Mouse (Mus musculus) G1E (cell line): ENCODE results near the gene Sun1. TPM values are rescaled to one million over a fixed set of nuclear protein-coding genes. Genes with fewer than 3 reads are reported as not detected.

Source experiments
- ATAC-seq: 2 replicates; pipeline ENCODE4 v1.8.0; 2016; ENCODE audit warnings: mild to moderate bottlenecking; ENCODE audit not compliant: insufficient number of reproducible peaks, poor library complexity, low FRiP score, severe bottlenecking; ENCODE audit errors: extremely low read depth
- DNase-seq: peaks from one replicate; pipeline ENCODE4 v3.0.0; 2012; ENCODE audit warnings: low spot score
- H3K27me3 ChIP-seq: 2 replicates; pipeline ENCODE4 v1.6.1; 2012; ENCODE audit warnings: mild to moderate bottlenecking, low read length, inconsistent platforms; ENCODE audit not compliant: insufficient read depth
- H3K36me3 ChIP-seq: replicated peaks from 2 replicates; pipeline ENCODE3; 2012; ENCODE audit warnings: mild to moderate bottlenecking, inconsistent platforms
- H3K4me1 ChIP-seq: 2 replicates; pipeline ENCODE4 v1.6.1; 2012; ENCODE audit warnings: low read depth, low read length, inconsistent platforms, mixed read lengths; ENCODE audit not compliant: insufficient read depth
- H3K4me3 ChIP-seq: 2 replicates; pipeline ENCODE4 v1.5.1; 2012; ENCODE audit warnings: low read depth, mild to moderate bottlenecking, inconsistent platforms, low read length, moderate library complexity, mixed read lengths
- H3K9me3 ChIP-seq: replicated peaks from 2 replicates; pipeline ENCODE4 v1.6.1; 2012; ENCODE audit warnings: inconsistent platforms
- CTCF ChIP-seq: IDR thresholded peaks from 2 replicates; pipeline ENCODE4 v1.5.1; 2012; ENCODE audit warnings: low read depth, low read length, inconsistent platforms, mixed read lengths
- GATA1 ChIP-seq: IDR thresholded peaks from 2 replicates; pipeline ENCODE4 v1.6.1; 2012; ENCODE audit warnings: borderline replicate concordance, low read length, inconsistent platforms, mixed read lengths
- GATA2 ChIP-seq: IDR thresholded peaks from 2 replicates; pipeline ENCODE4 v1.6.1; 2012; ENCODE audit warnings: low read depth, low read length, inconsistent platforms, borderline replicate concordance
- POLR2AphosphoS5 ChIP-seq: IDR thresholded peaks from 2 replicates; pipeline ENCODE4 v1.6.1; 2012; ENCODE audit warnings: low read depth, low read length, inconsistent platforms; ENCODE audit not compliant: insufficient replicate concordance
- TAL1 ChIP-seq: conservative IDR thresholded peaks from 2 replicates; pipeline ENCODE4 v1.6.1; 2012; ENCODE audit warnings: low read depth, low read length, inconsistent platforms, mixed read lengths
- polyA plus RNA-seq: library from polyadenylated mRNA; stranded (reverse); fragments of >175 nt; gene quantifications from 2 replicates; pipeline ENCODE4 v1.2.3, GENCODE M21; 2012
- total RNA-seq, 2 experiments: library from RNA; stranded (forward) in 1 of 2; stranded (reverse) in 1 of 2; fragments of 200-1000 nt in 1 of 2; fragments of >200 nt in 1 of 2; fragmentation: Nextera tagmentation in 1 of 2; gene quantifications; 2 replicates each; pipeline ENCODE4 v1.2.3; 2014 to 2017

Gene Sun1
- total and polyA plus RNA-seq, 3 experiments = 11.8 to 61.2 (median 45.7) TPM

DNA sequence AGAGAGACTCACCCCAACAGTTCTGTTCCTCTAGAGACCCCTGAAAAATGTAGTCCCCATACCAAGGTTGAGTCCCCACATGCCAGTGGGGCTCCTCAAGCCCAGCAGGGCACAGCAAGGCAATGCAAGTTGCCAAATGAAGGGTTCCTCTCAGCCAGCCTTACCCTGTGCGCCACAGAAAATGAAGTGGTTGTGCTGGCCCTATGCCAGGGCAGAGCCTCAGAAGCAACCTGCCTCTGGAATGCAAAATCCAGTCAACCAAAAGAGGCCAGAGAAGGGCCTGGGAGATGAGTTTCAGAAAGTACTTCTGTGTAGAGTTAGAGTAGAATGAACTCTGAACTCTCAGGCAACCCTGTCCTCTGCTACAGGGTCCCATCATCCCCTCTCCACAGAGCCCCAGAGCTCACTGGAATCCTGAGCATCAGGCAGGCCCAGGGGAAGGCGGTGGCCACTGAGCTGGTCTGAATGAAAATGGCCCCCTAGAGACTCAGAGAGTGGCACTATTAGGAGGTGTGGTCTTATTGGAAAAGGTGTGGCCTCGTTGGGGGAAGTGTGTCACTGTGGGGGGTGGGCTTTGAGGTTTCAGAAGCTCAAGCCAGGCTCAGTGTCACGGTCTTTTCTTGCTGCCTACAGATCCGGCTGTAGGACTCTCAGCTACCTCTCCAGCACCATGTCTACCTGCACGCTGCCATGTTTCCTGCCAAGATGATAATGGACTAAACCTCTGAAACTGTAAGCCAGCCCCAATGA is 91.5 kb downstream of the Sun1 start:
- TF ChIP-seq POLR2AphosphoS5 (no peak), CTCF (no peak), TAL1 (no peak), GATA1 (no peak), GATA2 (no peak)

DNA sequence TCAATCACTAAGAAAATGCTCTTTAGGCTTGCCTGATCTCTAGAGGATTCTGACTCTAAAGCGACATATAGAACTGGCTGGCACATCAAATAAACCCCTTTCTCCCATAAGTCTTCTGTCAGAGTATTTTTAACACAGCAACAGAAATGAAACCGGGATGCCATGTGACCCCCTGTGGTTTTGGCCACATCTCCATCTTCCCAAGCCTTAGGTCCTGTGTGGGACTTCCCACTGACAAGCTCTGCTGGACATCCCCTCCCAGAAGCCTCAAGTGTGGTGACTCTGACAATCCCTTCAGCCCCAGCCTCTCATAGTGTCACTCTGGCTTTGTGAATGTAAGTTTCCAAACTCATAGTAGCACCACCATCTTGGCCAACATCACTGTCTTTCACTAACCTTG is 93.7 kb downstream of the Sun1 start:
- peaks cover 5% of the 10 kb centered on the region for H3K9me3 ChIP-seq
- DNase-seq (no peak), ATAC-seq (no peak)
- peaks cover 35% of the 10 kb centered on the region for H3K4me1 ChIP-seq
- peaks cover 40% of the 10 kb centered on the region for H3K27me3 ChIP-seq
- H3K4me3 ChIP-seq = no peak overlapping the region
- TF ChIP-seq POLR2AphosphoS5 (no peak), TAL1 (no peak), GATA1 (no peak), GATA2 (no peak), CTCF (no peak)
- no peaks in the 10 kb centered on the region for H3K36me3 ChIP-seq

More for the DNA sequence above, 91.5 kb downstream of the Sun1 start:
- DNase-seq (no peak), ATAC-seq (no peak)
- Histone ChIP-seq H3K36me3 (no peaks in the 10 kb centered on the region), H3K4me1 (peaks cover 36% of the 10 kb centered on the region), H3K27me3 (peaks cover 31% of the 10 kb centered on the region), H3K9me3 (peaks cover 5% of the 10 kb centered on the region), H3K4me3 (no peak overlapping the region)

DNA sequence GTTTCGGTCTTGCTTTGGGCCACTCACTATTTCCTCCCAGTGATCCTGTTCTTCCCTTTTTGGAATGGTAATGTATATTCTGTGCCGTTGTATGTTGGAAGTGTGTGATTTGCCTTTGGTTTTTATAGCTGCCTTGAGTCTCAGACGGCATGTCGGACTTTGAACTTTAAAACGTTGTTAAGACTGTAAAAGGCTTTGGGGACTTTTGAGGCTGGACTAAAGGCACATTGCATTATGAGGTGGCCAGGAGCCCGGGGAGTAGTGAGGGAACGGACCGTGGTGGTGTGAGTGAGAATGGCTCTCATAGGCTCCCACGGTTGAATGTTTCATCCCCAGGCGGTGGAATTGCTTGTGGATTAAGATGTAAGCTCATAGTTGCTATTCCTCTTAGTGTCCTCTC is 96.7 kb downstream of the Sun1 start:
- no peak for DNase-seq
- no peaks in the 10 kb centered on the region for H3K36me3 ChIP-seq

DNA sequence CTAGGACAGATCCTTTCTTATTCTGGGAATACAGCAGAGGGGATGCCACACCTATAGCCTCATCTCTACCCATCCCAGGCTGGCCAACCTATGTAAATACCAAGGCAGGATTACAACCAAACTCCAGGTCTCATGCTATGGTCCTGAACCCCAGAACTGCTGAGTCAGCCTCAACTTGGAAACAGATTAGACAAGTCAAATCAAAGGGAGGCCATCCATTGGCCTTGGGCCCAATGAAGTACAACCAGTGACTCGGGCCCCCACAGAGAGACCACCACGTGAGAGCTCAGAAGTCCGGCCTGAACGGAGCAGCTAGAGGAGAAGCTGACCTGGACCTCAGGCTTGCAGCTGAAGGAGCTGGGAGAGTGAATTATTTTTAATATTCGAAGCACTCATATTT is 97.3 kb downstream of the Sun1 start:
- no peak overlapping the region for H3K4me3 ChIP-seq
- H3K4me1 ChIP-seq = peaks cover 35% of the 10 kb centered on the region
- no peaks in the 10 kb centered on the region for H3K36me3 ChIP-seq
- H3K9me3 ChIP-seq = peaks cover 5% of the 10 kb centered on the region
- DNase-seq (no peak), ATAC-seq (no peak)
- no peak for TF ChIP-seq TAL1
- no peak for TF ChIP-seq GATA2
- no peak for TF ChIP-seq CTCF
- no peak for TF ChIP-seq POLR2AphosphoS5
- TF ChIP-seq GATA1 = no peak
- H3K27me3 ChIP-seq = peaks cover 44% of the 10 kb centered on the region

More for the DNA sequence above, 96.7 kb downstream of the Sun1 start:
- TF ChIP-seq TAL1 (no peak), GATA1 (no peak), POLR2AphosphoS5 (no peak), CTCF (no peak), GATA2 (no peak)
- ATAC-seq = no peak
- Histone ChIP-seq H3K27me3 (peaks cover 47% of the 10 kb centered on the region), H3K9me3 (peaks cover 5% of the 10 kb centered on the region), H3K4me3 (no peak overlapping the region), H3K4me1 (peaks cover 38% of the 10 kb centered on the region)

Other genes starting within 250 kb of the Sun1 start
- gene Pdgfa, start 203.3 kb upstream of the Sun1 start, total RNA-seq (2014; fragmentation: Nextera tagmentation) = not detected in 2 replicates
- 0.06 TPM in 1 of 2 replicates, not detected in the other for gene Pdgfa, start 203.3 kb upstream of the Sun1 start, total RNA-seq (2017)
- not detected in 2 replicates for gene Pdgfa, start 203.3 kb upstream of the Sun1 start, polyA plus RNA-seq
- not detected in 2 replicates for gene Prkar1b, start 50.6 kb upstream of the Sun1 start, total RNA-seq (2014; fragmentation: Nextera tagmentation)
- gene Prkar1b, start 50.6 kb upstream of the Sun1 start, total RNA-seq (2017) = 1.3 TPM in 1 of 2 replicates, not detected in the other
- not detected in 2 replicates for gene Prkar1b, start 50.6 kb upstream of the Sun1 start, polyA plus RNA-seq
- gene Dnaaf5, start 50.4 kb upstream of the Sun1 start, total RNA-seq (2014; fragmentation: Nextera tagmentation) = 23.8 and 29.4 TPM in 2 replicates
- gene Dnaaf5, start 50.4 kb upstream of the Sun1 start, total RNA-seq (2017) = 9.8 and 10.1 TPM in 2 replicates
- gene Dnaaf5, start 50.4 kb upstream of the Sun1 start, polyA plus RNA-seq = 72.6 and 114 TPM in 2 replicates
- gene Get4, start 51.7 kb downstream of the Sun1 start, total RNA-seq (2014; fragmentation: Nextera tagmentation) = 37.3 and 45.3 TPM in 2 replicates
- 22.3 and 23.9 TPM in 2 replicates for gene Get4, start 51.7 kb downstream of the Sun1 start, total RNA-seq (2017)
- 68.0 and 71.2 TPM in 2 replicates for gene Get4, start 51.7 kb downstream of the Sun1 start, polyA plus RNA-seq
- gene Adap1, start 125.0 kb downstream of the Sun1 start, total RNA-seq (2014; fragmentation: Nextera tagmentation) = 1.2 and 2.3 TPM in 2 replicates
- 1.3 and 1.4 TPM in 2 replicates for gene Adap1, start 125.0 kb downstream of the Sun1 start, total RNA-seq (2017)
- 1.7 and 1.8 TPM in 2 replicates for gene Adap1, start 125.0 kb downstream of the Sun1 start, polyA plus RNA-seq
- 4.8 and 10.0 TPM in 2 replicates for gene Cox19, start 150.8 kb downstream of the Sun1 start, total RNA-seq (2014; fragmentation: Nextera tagmentation)
- gene Cox19, start 150.8 kb downstream of the Sun1 start, total RNA-seq (2017) = 40.8 and 41.0 TPM in 2 replicates
- gene Cox19, start 150.8 kb downstream of the Sun1 start, polyA plus RNA-seq = 35.7 and 37.7 TPM in 2 replicates
- gene Cyp2w1, start 152.0 kb downstream of the Sun1 start, total RNA-seq (2014; fragmentation: Nextera tagmentation) = not detected in 2 replicates
- not detected in 2 replicates for gene Cyp2w1, start 152.0 kb downstream of the Sun1 start, total RNA-seq (2017)
- gene Cyp2w1, start 152.0 kb downstream of the Sun1 start, polyA plus RNA-seq = not detected in 2 replicates
- 34.2 and 36.5 TPM in 2 replicates for gene Gpr146, start 177.1 kb downstream of the Sun1 start, total RNA-seq (2014; fragmentation: Nextera tagmentation)
- 26.8 and 27.4 TPM in 2 replicates for gene Gpr146, start 177.1 kb downstream of the Sun1 start, total RNA-seq (2017)
- 18.1 and 21.3 TPM in 2 replicates for gene Gpr146, start 177.1 kb downstream of the Sun1 start, polyA plus RNA-seq
- gene C130050O18Rik, start 204.6 kb downstream of the Sun1 start, total RNA-seq (2014; fragmentation: Nextera tagmentation) = 0.83 TPM in 1 of 2 replicates, not detected in the other
- 0.06 and 0.33 TPM in 2 replicates for gene C130050O18Rik, start 204.6 kb downstream of the Sun1 start, total RNA-seq (2017)
- 0.03 and 0.07 TPM in 2 replicates for gene C130050O18Rik, start 204.6 kb downstream of the Sun1 start, polyA plus RNA-seq
- gene Gper1, start 222.5 kb downstream of the Sun1 start, total RNA-seq (2014; fragmentation: Nextera tagmentation) = not detected in 2 replicates
- gene Gper1, start 222.5 kb downstream of the Sun1 start, total RNA-seq (2017) = not detected in 2 replicates
- gene Gper1, start 222.5 kb downstream of the Sun1 start, polyA plus RNA-seq = not detected in 2 replicates